Mouse (Mus musculus) urinary bladder, postnatal 0 days (tissue): Measurements from ENCODE around the gene Ccl21a. TPM values are rescaled to one million over a fixed set of nuclear protein-coding genes. Genes with fewer than 3 reads are reported as not detected.

ENCODE experiments used
- polyA plus RNA-seq: library from polyadenylated mRNA; unstranded; fragments of >200 nt; fragmentation: Nextera tagmentation; extraction: Ambion mirVana; gene quantifications from 2 replicates; pipeline ENCODE4 v1.2.1, GENCODE M21; 2015

Gene Ccl21a
- 3.6 and 5.6 TPM in 2 replicates for polyA plus RNA-seq

DNA sequence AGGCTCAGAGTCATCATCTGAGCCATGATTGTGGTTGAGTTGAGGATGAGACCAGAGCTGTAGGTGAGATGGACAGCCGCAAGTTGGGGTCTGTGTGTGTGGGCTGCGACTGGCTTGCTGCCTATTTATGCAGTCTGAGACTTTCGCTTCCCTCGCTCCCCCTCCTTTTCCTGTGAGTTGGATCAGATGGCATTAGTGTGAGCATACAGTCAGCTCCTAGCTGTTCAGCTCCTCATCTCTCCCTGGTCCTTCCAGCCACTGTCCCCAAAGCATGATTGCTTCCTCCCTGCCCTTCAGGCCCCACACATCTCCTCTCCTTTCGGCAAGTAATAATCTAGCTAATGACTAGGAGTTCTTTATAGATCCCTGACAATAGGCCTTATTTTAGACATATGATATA is at the start of gene Ccl21a:
Gene Ccl21a, minus strand, starts transcription at position 101 of the 400 bp plus-strand sequence.

DNA sequence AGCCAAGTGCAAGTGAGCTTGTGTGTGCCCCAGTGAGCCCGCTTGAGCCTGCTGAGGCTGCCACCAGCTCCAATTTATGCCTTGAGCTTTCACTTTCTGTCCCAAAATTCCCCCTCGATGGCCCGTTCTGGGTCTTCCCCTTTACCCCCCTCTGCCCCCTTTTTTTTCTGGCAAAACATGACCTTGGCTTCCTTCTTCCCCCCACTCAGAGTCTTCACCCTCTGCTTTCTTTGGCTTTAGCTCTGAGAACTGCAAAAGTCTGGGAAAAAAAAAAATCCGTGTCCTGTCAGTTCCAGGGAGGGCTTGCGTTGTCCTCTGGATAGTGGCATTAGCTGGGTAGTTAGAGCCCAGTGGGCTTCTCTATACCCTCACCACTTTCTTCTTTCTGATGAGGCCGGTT is 17.3 kb downstream of the Ccl21a start, which contains the start of gene Ccl19:
Gene Ccl19, minus strand, starts transcription at position 101 of the 400 bp plus-strand sequence.

DNA sequence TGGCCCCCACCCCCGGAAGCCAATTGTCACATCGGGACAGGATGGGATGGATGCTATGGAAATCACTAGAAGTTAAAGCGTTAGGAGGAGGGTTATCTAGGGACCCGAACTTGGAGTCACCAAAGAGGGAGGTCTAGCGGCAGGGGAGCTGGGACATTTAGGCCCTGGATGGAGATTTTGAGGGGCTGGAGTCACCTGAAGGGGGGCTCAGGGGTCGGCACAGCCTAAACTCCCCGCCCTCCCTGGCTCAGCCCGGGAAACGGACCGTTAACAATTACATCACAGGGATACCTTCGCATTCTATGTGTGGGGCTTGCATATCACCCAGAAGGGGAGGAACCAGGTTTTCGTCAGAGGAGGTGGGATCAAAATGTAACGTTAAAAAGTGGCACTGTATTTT is 38.5 kb downstream of the Ccl21a start, which contains the start of gene 4930578G10Rik:
Gene 4930578G10Rik, plus strand, starts transcription at position 301 of the 400 bp plus-strand sequence.

Other genes with a start within 250 kb of the Ccl21a start
- gene Fam205a2, start 245.8 kb downstream of the Ccl21a start, polyA plus RNA-seq: 0.04 TPM in 1 of 2 replicates, not detected in the other
- gene Gm10591, start 161.8 kb downstream of the Ccl21a start, polyA plus RNA-seq: not detected in 2 replicates
- gene Gm2564, start 144.3 kb downstream of the Ccl21a start, polyA plus RNA-seq: 0.25 TPM in 1 of 2 replicates, not detected in the other
- not detected in 2 replicates for gene Ccl27b, start 118.7 kb downstream of the Ccl21a start, polyA plus RNA-seq
- 0.12 TPM in 1 of 2 replicates, not detected in the other for gene Il11ra2, start 112.1 kb downstream of the Ccl21a start, polyA plus RNA-seq
- gene 4930578G10Rik, start 38.4 kb downstream of the Ccl21a start, polyA plus RNA-seq: not detected in 2 replicates
- gene Ccl19, start 17.4 kb downstream of the Ccl21a start, polyA plus RNA-seq: not detected in 2 replicates
- 0.05 TPM in 2 replicates for gene Fam205a1, start 79.9 kb upstream of the Ccl21a start, polyA plus RNA-seq
- 0.08 TPM in 1 of 2 replicates, not detected in the other for gene Gm12394, start 82.8 kb upstream of the Ccl21a start, polyA plus RNA-seq
- 0.27 and 0.35 TPM in 2 replicates for gene Fam205c, start 100.2 kb upstream of the Ccl21a start, polyA plus RNA-seq
- gene Phf24, start 142.7 kb upstream of the Ccl21a start, polyA plus RNA-seq: 1.5 and 2.0 TPM in 2 replicates
- 27.3 and 35.8 TPM in 2 replicates for gene Dnajb5, start 175.8 kb upstream of the Ccl21a start, polyA plus RNA-seq
- gene 1700022I11Rik, start 195.6 kb upstream of the Ccl21a start, polyA plus RNA-seq: 0.45 and 0.46 TPM in 2 replicates
- gene Vcp, start 226.5 kb upstream of the Ccl21a start, polyA plus RNA-seq: 282 and 308 TPM in 2 replicates
- 3.8 and 4.9 TPM in 2 replicates for gene Fancg, start 236.5 kb upstream of the Ccl21a start, polyA plus RNA-seq